Mouse (Mus musculus) heart, postnatal 0 days (tissue): ENCODE measurements around the gene Nup188. TPM values are rescaled to one million over a fixed set of nuclear protein-coding genes. Genes with fewer than 3 reads are reported as not detected.

Experiments used
- ATAC-seq: fragments of 200-750 bp; cut with Nextera tagmentation; 2 replicates; pipeline ENCODE4 v1.8.0; 2017; ENCODE audit warnings: low read depth, moderate number of reproducible peaks, moderate library complexity; ENCODE audit not compliant: insufficient read depth
- DNase-seq: peaks from one replicate; pipeline ENCODE4 v3.0.0-alpha.2; 2016; ENCODE audit warnings: low spot score
- H3K27ac ChIP-seq: fragments of 300-500 bp; sonication (generic); 2 replicates; pipeline ENCODE4 v1.5.1; 2014; ENCODE audit warnings: low read depth, mild to moderate bottlenecking
- H3K27me3 ChIP-seq: fragments of 300-500 bp; sonication (generic); 2 replicates; pipeline ENCODE4 v1.6.1; 2014; ENCODE audit warnings: low read length, mixed read lengths; ENCODE audit not compliant: control insufficient read depth, insufficient read depth
- H3K36me3 ChIP-seq: fragments of 300-500 bp; sonication (generic); replicated peaks from 2 replicates; pipeline ENCODE4 v1.6.1; 2014; ENCODE audit warnings: low read length, mixed read lengths; ENCODE audit not compliant: control insufficient read depth, insufficient read depth
- H3K4me1 ChIP-seq: fragments of 300-500 bp; sonication (generic); 2 replicates; pipeline ENCODE4 v1.6.1; 2014; ENCODE audit warnings: antibody characterized with exemption; ENCODE audit not compliant: control insufficient read depth, insufficient read depth
- H3K4me2 ChIP-seq: fragments of 300-500 bp; sonication (generic); 2 replicates; pipeline ENCODE4 v1.6.1; 2014; ENCODE audit warnings: low read depth, mild to moderate bottlenecking, low read length, moderate library complexity
- H3K4me3 ChIP-seq: fragments of 300-500 bp; sonication (generic); 2 replicates; pipeline ENCODE4 v1.5.1; 2014; ENCODE audit warnings: low read depth, low read length
- H3K9ac ChIP-seq: fragments of 300-500 bp; sonication (generic); replicated peaks from 2 replicates; pipeline ENCODE4 v1.6.1; 2014; ENCODE audit warnings: low read depth, low read length, mixed read lengths
- H3K9me3 ChIP-seq: fragments of 300-500 bp; sonication (generic); replicated peaks from 2 replicates; pipeline ENCODE4 v1.6.1; 2016; ENCODE audit warnings: low read length; ENCODE audit not compliant: control insufficient read depth
- CTCF ChIP-seq: IDR thresholded peaks from 2 replicates; pipeline ENCODE4 v1.5.1; 2016; ENCODE audit warnings: antibody characterized with exemption, control low read depth, low read depth
- EP300 ChIP-seq: IDR thresholded peaks from 2 replicates; pipeline ENCODE4 v1.6.1; 2016; ENCODE audit warnings: antibody characterized with exemption, low read depth
- WGBS: fragments of 180-500 bp; shearing (Covaris S2); extraction: QIAGEN DNeasy Blood & Tissue Kit; methylation state at CpG from one replicate; pipeline ENCODE4 v1.1.7; 2014; 5-methylcytosine and 5-hydroxymethylcytosine counted together
- polyA plus RNA-seq: library from polyadenylated mRNA; unstranded; fragments of >200 nt; fragmentation: Nextera tagmentation; extraction: Ambion mirVana; gene quantifications from 2 replicates; pipeline ENCODE4 v1.2.1, GENCODE M21; 2015
- total RNA-seq: library from RNA; depleted of rRNA; stranded (reverse); fragments of >200 nt; gene quantifications from 2 replicates; pipeline ENCODE4 v1.2.3, GENCODE M21; 2014; ENCODE audit warnings: low replicate concordance

Gene Nup188
- total and polyA plus RNA-seq, 2 experiments from 2014 or later: 10.5 to 24.6 TPM

DNA sequence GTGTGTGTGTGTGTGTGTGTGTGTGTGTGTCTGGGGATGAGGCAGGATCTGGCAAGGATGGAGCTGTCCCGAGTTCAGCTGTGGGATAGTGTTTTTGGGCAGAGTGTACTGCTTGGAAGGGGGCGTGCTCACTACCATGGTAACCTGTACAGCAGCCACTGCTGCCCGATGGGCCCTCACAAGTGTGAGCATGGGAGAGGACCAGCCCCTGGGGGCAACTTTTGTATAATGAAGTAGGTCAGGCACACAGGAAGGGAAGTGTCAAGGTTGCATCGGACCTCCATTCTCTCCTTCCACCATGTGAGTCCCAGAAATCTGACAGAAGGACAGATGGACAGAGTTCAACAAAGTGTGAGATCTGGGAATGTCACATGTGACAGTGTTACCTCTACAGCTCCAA is 38.5 kb upstream of the Nup188 start:
- no peaks in the 10 kb centered on the region for H3K9me3 ChIP-seq
- no peaks in the 10 kb centered on the region for H3K27me3 ChIP-seq
- peaks cover 19% of the 10 kb centered on the region for H3K4me1 ChIP-seq
- no peak overlapping the region for H3K4me2 ChIP-seq
- no peak for ATAC-seq
- TF ChIP-seq CTCF (no peak), EP300 (no peak)
- no peak overlapping the region for H3K4me3 ChIP-seq
- DNase-seq: no peak
- 65% methylated on average over 4 of the region's 4 CpGs for WGBS
- H3K27ac ChIP-seq: no peak overlapping the region
- no peak overlapping the region for H3K9ac ChIP-seq
- peaks cover 58% of the 10 kb centered on the region for H3K36me3 ChIP-seq

DNA sequence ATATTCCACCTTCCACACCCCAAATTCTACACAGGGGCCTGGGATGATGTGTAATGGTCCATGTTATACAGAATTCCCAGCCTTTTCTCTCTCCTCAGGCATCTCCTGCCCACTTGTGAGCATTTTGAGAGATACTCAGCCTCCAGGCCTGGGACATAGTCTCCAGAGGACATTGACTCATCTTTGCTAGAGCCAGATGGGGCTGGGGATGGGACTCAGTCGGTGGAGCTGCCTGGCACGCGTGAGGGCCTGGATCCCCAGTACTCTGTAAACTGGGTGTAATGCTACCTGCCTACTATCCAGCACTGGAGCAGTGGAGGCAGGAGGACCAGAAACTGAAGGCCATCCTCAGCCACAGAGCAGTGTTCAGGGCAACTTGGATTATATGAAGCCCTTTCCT is 37.0 kb upstream of the Nup188 start:
- TF ChIP-seq CTCF (no peak), EP300 (no peak)
- H3K9me3 ChIP-seq: no peaks in the 10 kb centered on the region
- DNase-seq (no peak), ATAC-seq (no peak)
- WGBS: 85% methylated on average over 3 of the region's 3 CpGs
- no peak overlapping the region for H3K4me3 ChIP-seq
- peaks cover 12% of the 10 kb centered on the region; the same call in 1 of the 2 replicates for H3K4me1 ChIP-seq
- no peaks in the 10 kb centered on the region for H3K27me3 ChIP-seq
- H3K4me2 ChIP-seq: no peak overlapping the region
- H3K27ac ChIP-seq: no peak overlapping the region
- H3K36me3 ChIP-seq: peaks cover 56% of the 10 kb centered on the region
- H3K9ac ChIP-seq: no peak overlapping the region

DNA sequence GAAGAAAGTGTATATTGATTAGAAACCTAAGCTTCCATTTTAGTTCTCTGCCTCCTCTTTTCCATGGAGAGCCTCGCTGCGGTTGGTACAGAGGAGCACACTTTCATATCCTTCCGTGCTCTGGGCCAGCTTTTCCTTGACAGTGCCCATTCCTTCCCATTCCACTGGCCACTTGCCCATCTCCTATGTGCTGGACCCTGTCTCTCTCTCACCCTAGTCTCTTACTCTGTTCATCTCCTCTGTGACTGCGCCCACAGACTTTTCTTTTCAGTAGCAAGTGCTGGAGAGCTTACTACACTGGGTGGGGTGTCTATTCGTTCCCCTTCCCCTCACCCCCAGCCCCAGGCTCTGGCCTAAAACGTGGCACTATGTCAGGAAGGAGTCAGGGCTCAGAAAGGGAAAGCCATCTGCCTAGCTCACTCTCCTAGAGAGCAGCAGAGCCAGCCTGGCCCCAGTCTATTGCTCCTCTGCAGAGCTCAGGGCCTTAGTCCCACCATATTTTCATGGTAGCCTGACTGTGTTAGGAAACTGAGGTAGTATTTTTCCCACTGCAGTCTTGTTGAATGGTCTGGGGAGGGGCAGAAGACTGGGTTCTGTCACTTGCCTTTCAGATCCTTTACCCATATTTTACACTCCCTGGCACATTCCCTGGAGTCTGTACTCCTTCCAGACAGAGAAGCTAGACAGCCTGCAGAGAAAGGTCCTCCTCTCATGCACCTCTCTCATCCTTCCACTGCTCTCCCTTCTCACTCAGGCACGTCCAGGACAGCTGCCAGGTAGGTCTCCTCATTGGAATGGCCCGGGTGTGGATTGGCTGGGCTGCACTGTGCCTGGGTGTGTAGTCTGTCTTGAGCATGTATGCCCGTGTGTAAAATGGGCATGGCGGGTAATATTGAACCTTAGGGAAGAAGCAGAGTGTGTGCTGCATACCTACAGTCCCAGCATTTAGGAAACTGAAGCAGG is 35.8 kb upstream of the Nup188 start:
- DNase-seq (no peak), ATAC-seq (no peak)
- Histone ChIP-seq H3K9me3 (no peaks in the 10 kb centered on the region), H3K4me2 (no peak overlapping the region), H3K27ac (0 out of 2 replicates have a peak overlapping the region, but pooled peaks have one; percentile 15), H3K36me3 (peaks cover 63% of the 10 kb centered on the region), H3K27me3 (no peaks in the 10 kb centered on the region), H3K9ac (no peak overlapping the region), H3K4me3 (no peak overlapping the region), H3K4me1 (peaks cover 12% of the 10 kb centered on the region; the same call in 1 of the 2 replicates)
- 84% methylated on average over 10 of the region's 10 CpGs for WGBS
- no peak for TF ChIP-seq EP300
- no peak for TF ChIP-seq CTCF

DNA sequence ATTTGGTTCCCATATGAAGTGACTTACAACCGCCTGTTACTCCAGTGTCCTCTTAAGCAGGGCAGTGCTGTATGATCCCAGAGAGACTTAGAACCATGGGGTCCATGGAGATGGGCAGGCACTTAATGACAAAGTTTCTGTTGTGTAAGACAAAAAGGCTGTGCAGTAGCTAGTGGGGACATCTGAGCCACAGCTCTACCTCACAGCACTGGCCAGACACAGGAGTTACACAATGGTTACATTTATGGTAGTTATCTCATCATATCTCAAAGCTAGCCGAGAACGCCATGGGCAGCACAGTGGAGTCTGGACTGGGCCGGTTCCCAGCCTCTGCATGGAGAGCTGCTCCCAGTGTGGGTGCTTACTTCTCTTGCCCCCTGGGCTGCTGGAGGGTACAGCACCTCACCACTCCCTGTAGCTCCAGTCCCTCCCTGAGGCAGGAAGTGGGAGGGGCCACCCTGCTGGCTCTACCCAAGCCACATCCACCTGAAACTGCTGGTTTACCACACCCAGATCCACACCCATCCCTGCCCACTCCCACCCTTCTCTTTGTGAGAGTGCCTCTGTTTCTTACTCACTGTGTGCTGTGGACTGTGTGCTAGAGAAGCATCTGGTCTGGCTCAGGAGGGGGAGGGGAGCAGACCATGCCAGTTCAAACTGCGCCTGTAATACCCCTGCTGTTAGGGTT is 34.6 kb upstream of the Nup188 start:
- ATAC-seq (peak; percentile 31), DNase-seq (no peak)
- H3K4me2 ChIP-seq: no peak overlapping the region
- WGBS: 34% methylated on average over 5 of the region's 5 CpGs
- H3K27me3 ChIP-seq: no peaks in the 10 kb centered on the region
- no peak overlapping the region for H3K9ac ChIP-seq
- peak overlapping the region; percentile 48 for H3K27ac ChIP-seq
- H3K4me3 ChIP-seq: no peak overlapping the region
- peaks cover 12% of the 10 kb centered on the region; the same call in 1 of the 2 replicates for H3K4me1 ChIP-seq
- TF ChIP-seq CTCF (no peak), EP300 (no peak)
- H3K9me3 ChIP-seq: no peaks in the 10 kb centered on the region
- peaks cover 64% of the 10 kb centered on the region for H3K36me3 ChIP-seq

DNA sequence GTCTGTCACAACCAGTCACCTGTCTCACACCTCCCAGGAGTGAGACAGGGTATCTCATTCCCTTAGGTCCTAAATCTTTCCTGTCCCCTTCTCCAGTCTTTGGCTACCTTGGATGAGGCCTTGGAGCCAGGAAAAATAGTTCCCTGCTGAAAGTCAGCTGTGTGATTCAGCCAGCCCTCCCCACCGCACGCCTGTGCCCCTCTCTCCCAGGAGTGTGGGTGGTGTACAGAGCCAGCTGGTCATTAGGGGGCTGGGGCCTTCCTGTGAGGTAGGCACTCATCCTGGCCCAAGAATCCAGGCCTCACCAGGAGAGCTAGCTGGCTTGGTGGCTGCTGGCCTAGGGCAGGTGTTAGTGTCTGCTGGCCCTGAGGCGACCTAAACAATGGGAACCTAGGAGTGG is 33.7 kb upstream of the Nup188 start:
- DNase-seq (no peak), ATAC-seq (no peak)
- TF ChIP-seq CTCF (no peak), EP300 (no peak)
- no peak overlapping the region for H3K4me2 ChIP-seq
- peaks cover 12% of the 10 kb centered on the region for H3K4me1 ChIP-seq
- H3K27me3 ChIP-seq: no peaks in the 10 kb centered on the region
- H3K4me3 ChIP-seq: no peak overlapping the region
- no peak overlapping the region for H3K27ac ChIP-seq
- 62% methylated on average over 3 of the region's 3 CpGs for WGBS
- H3K9me3 ChIP-seq: no peaks in the 10 kb centered on the region
- peaks cover 72% of the 10 kb centered on the region for H3K36me3 ChIP-seq
- no peak overlapping the region for H3K9ac ChIP-seq
